In the genomic region with DNA sequence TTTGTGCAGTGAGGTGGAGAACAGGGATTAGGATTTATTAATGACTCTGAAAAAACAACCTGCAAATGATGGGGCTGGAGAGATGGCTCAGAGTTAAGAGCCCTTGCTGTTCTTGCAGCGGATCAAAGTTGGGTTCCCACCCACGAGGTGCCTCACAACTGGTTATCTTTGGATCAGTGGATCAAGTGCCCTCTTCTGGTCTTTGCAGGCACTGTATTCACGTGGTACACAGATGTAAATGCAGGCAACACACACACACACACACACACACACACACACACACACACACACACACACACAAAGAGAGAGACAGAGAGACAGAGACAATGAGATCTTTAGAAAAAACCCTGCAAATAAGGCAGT, we compare ENCODE assay signal across 21 mouse cellular contexts. TPM values are rescaled to one million over a fixed set of nuclear protein-coding genes. Genes with fewer than 3 reads are reported as not detected.
A peak's percentile ranks its signal among the peaks of the same experiment; 100 is the strongest.
DNase-seq lines count a peak whose midpoint lies in the region; ATAC-seq and TF ChIP-seq lines count a peak whose summit lies in the region.
"Had no signal": no experiment of that assay in that cellular context is flagged by ENCODE, and none has a peak within 500 bp of the region (broad histone marks: within the 10 kb centered on the region; RNA-seq: fewer than 3 reads in every experiment).

No protein-coding gene starts in this region.

- 0 out of 2 replicates have a peak, but pooled peaks cover 5% of the 10 kb centered on the region for H3K4me1 ChIP-seq in hindbrain, postnatal 0 days (ENCODE audit: insufficient read depth, low read length)
- no peaks in the 10 kb centered on the region for H3K4me1 ChIP-seq in hindbrain, embryonic 10.5 days (replicated peaks)
- no peaks in the 10 kb centered on the region for H3K4me1 ChIP-seq in neural tube, embryonic 15.5 days
- peaks cover 4% of the 10 kb centered on the region; the same call in 1 of the 2 replicates for H3K4me1 ChIP-seq in midbrain, postnatal 0 days (ENCODE audit: insufficient read depth, low read length)
- H3K4me1 ChIP-seq: limb, embryonic 13.5 days had no signal

- no peak overlapping the region for H3K4me2 ChIP-seq in hindbrain, postnatal 0 days (ENCODE audit: low read depth, low read length)
- no peak overlapping the region for H3K4me2 ChIP-seq in neural tube, embryonic 15.5 days
- no peak overlapping the region for H3K4me2 ChIP-seq in midbrain, postnatal 0 days (ENCODE audit: low read depth, low read length, poor library complexity, severe bottlenecking)
- H3K4me2 ChIP-seq: limb, embryonic 13.5 days had no signal

- TF ChIP-seq CTCF in hindbrain, postnatal 0 days (IDR thresholded peaks at IDR 0.05; ENCODE audit: low read depth), result peak; percentile 35; the same call in 1 of the 2 replicates
- TF ChIP-seq CTCF in midbrain, postnatal 0 days (IDR thresholded peaks at IDR 0.05), result peak; percentile 55
- TF ChIP-seq CTCF in gastrocnemius, adult 2 months (IDR thresholded peaks at IDR 0.05), result no peak

- WGBS in hindbrain, postnatal 0 days, result 33% methylated on average over 3 of the region's 3 CpGs
- 47% methylated on average over 3 of the region's 3 CpGs for WGBS in hindbrain, embryonic 10.5 days
- WGBS in neural tube, embryonic 15.5 days, result 49% methylated on average over 3 of the region's 3 CpGs
- 26% methylated on average over 3 of the region's 3 CpGs for WGBS in midbrain, postnatal 0 days

- no peak overlapping the region for H3K4me3 ChIP-seq in hindbrain, postnatal 0 days (ENCODE audit: low read length)
- no peak overlapping the region for H3K4me3 ChIP-seq in hindbrain, embryonic 10.5 days
- no peak overlapping the region for H3K4me3 ChIP-seq in neural tube, embryonic 15.5 days (replicated peaks)
- no peak overlapping the region for H3K4me3 ChIP-seq in midbrain, postnatal 0 days (ENCODE audit: low read depth, low read length)
- H3K4me3 ChIP-seq in gastrocnemius, adult 2 months, result no peak overlapping the region
- H3K4me3 ChIP-seq: limb, embryonic 13.5 days had no signal

- intact Hi-C loops in gastrocnemius, adult 2 months (cut with DNase I), result no loop called here

- H3K9me3 ChIP-seq in hindbrain, postnatal 0 days (ENCODE audit: low read length), result no peaks in the 10 kb centered on the region
- H3K9me3 ChIP-seq in hindbrain, embryonic 10.5 days, result no peaks in the 10 kb centered on the region
- H3K9me3 ChIP-seq in neural tube, embryonic 15.5 days (replicated peaks), result no peaks in the 10 kb centered on the region
- H3K9me3 ChIP-seq in midbrain, postnatal 0 days (ENCODE audit: low read length), result no peaks in the 10 kb centered on the region
- H3K9me3 ChIP-seq: G1E; limb, embryonic 13.5 days had no signal

- no peak overlapping the region for H3K27ac ChIP-seq in hindbrain, postnatal 0 days
- H3K27ac ChIP-seq in hindbrain, embryonic 10.5 days, result no peak overlapping the region
- H3K27ac ChIP-seq in neural tube, embryonic 15.5 days (replicated peaks), result no peak overlapping the region
- H3K27ac ChIP-seq in midbrain, postnatal 0 days (ENCODE audit: low read depth, low read length), result peak overlapping the region; percentile 32; the same call in 1 of the 2 replicates
- no peak overlapping the region for H3K27ac ChIP-seq in gastrocnemius, adult 2 months
- H3K27ac ChIP-seq: limb, embryonic 13.5 days had no signal

- no peaks in the 10 kb centered on the region for H3K27me3 ChIP-seq in hindbrain, postnatal 0 days (ENCODE audit: insufficient read depth, low read length)
- H3K27me3 ChIP-seq in hindbrain, embryonic 10.5 days (ENCODE audit: insufficient read depth, poor library complexity, severe bottlenecking), result no peaks in the 10 kb centered on the region
- H3K27me3 ChIP-seq in neural tube, embryonic 15.5 days (replicated peaks), result no peaks in the 10 kb centered on the region
- H3K27me3 ChIP-seq in midbrain, postnatal 0 days (ENCODE audit: insufficient read depth, low read length), result no peaks in the 10 kb centered on the region
- H3K27me3 ChIP-seq: limb, embryonic 13.5 days had no signal

- no peak for ATAC-seq in hindbrain, postnatal 0 days
- ATAC-seq in neural tube, embryonic 15.5 days (ENCODE audit: low FRiP score), result peak; percentile 28; the same call in 1 of the 2 replicates
- ATAC-seq in midbrain, postnatal 0 days (ENCODE audit: low FRiP score), result peak; percentile 80

- H3K9ac ChIP-seq in hindbrain, postnatal 0 days (replicated peaks; ENCODE audit: low read length), result no peak overlapping the region
- H3K9ac ChIP-seq in neural tube, embryonic 15.5 days (replicated peaks), result no peak overlapping the region
- no peak overlapping the region for H3K9ac ChIP-seq in midbrain, postnatal 0 days (replicated peaks; ENCODE audit: low read length, poor library complexity, severe bottlenecking)
- H3K9ac ChIP-seq: limb, embryonic 13.5 days had no signal

- peak; percentile 12 for DNase-seq in hindbrain, postnatal 0 days (ENCODE audit: low spot score)
- DNase-seq in hindbrain, embryonic 10.5 days (ENCODE audit: low spot score), result no peak
- no peak for DNase-seq in neural tube, embryonic 10.5 days (ENCODE audit: extremely low spot score, low spot score)
- DNase-seq in NIH3T3 (ENCODE audit: low read depth), result peak; percentile 8
- DNase-seq in midbrain, postnatal 0 days (ENCODE audit: low spot score), result peak; percentile 10
- no peak for DNase-seq in adrenal gland, postnatal 36 days
- DNase-seq in gastrocnemius, adult 2 months, result no peak
- DNase-seq: cerebellum, adult 2 months; heart, postnatal 10 days; lung, adult 18-20 months; thymus, postnatal 14 days had no signal

- H3K36me3 ChIP-seq in hindbrain, postnatal 0 days (ENCODE audit: insufficient read depth, low read length), result no peaks in the 10 kb centered on the region
- H3K36me3 ChIP-seq in hindbrain, embryonic 10.5 days, result no peaks in the 10 kb centered on the region
- no peaks in the 10 kb centered on the region for H3K36me3 ChIP-seq in neural tube, embryonic 15.5 days
- no peaks in the 10 kb centered on the region for H3K36me3 ChIP-seq in midbrain, postnatal 0 days (ENCODE audit: insufficient read depth, low read length)
- H3K36me3 ChIP-seq: G1E; limb, embryonic 13.5 days had no signal

RNA-seq across cellular contexts. Expression of a gene that starts 18.9 kb away (rescaled TPM):
- not detected in 2 replicates for total RNA-seq in hindbrain, postnatal 0 days (2014; rRNA removed)
- 0.10 TPM in 1 of 2 replicates, not detected in the other for polyA plus RNA-seq in hindbrain, postnatal 0 days (2015; fragmentation: Nextera tagmentation; extraction: Ambion mirVana)
- polyA plus RNA-seq in hindbrain, embryonic 10.5 days (2016; fragmentation: Nextera tagmentation; extraction: Ambion mirVana), result 0.07 and 0.17 TPM in 2 replicates
- polyA plus RNA-seq in neural tube, embryonic 15.5 days (2015; fragmentation: Nextera tagmentation; extraction: Ambion mirVana), result 0.47 and 1.1 TPM in 2 replicates
- total RNA-seq in midbrain, postnatal 0 days (2014; rRNA removed), result not detected in 2 replicates
- polyA plus RNA-seq in midbrain, postnatal 0 days (2015; fragmentation: Nextera tagmentation; extraction: Ambion mirVana), result 0.10 TPM in 1 of 2 replicates, not detected in the other
- under 1 TPM in 1 of 2 experiments, not detected in 1; 0.16 TPM for total RNA-seq in adrenal gland, postnatal 36 days (2021)
- total RNA-seq in gastrocnemius, adult 2 months (2021), result not detected
- total RNA-seq: gastrocnemius, adult 8-10 months; heart, adult 8-10 months; heart, postnatal 10 days; left cerebral cortex, adult 18-20 months; megakaryocyte, adult 5-6 weeks had no signal
- polyA plus RNA-seq: cerebellum, adult 2 months; cortical plate, adult 2 months; G1E; intestine, embryonic 14.5 days; neural tube, embryonic 11.5 days had no signal

RNA-seq across cellular contexts. Expression of a gene that starts 28.1 kb away (rescaled TPM):
- total RNA-seq in hindbrain, postnatal 0 days (2014; rRNA removed), result not detected in 2 replicates
- not detected in 2 replicates for polyA plus RNA-seq in hindbrain, postnatal 0 days (2015; fragmentation: Nextera tagmentation; extraction: Ambion mirVana)
- not detected in 2 replicates for polyA plus RNA-seq in hindbrain, embryonic 10.5 days (2016; fragmentation: Nextera tagmentation; extraction: Ambion mirVana)
- not detected in 2 replicates for polyA plus RNA-seq in neural tube, embryonic 15.5 days (2015; fragmentation: Nextera tagmentation; extraction: Ambion mirVana)
- total RNA-seq in midbrain, postnatal 0 days (2014; rRNA removed), result not detected in 2 replicates
- polyA plus RNA-seq in midbrain, postnatal 0 days (2015; fragmentation: Nextera tagmentation; extraction: Ambion mirVana), result not detected in 2 replicates
- total RNA-seq in adrenal gland, postnatal 36 days (2021), result not detected
- total RNA-seq in gastrocnemius, adult 2 months (2021), result not detected
- total RNA-seq: gastrocnemius, adult 8-10 months; heart, adult 8-10 months; heart, postnatal 10 days; left cerebral cortex, adult 18-20 months; megakaryocyte, adult 5-6 weeks had no signal
- polyA plus RNA-seq: cerebellum, adult 2 months; cortical plate, adult 2 months; G1E; intestine, embryonic 14.5 days; limb, embryonic 13.5 days; neural tube, embryonic 11.5 days had no signal

RNA-seq across cellular contexts. Expression of a gene that starts 30.8 kb away (rescaled TPM):
- total RNA-seq in hindbrain, postnatal 0 days (2014; rRNA removed), result 44.5 and 45.6 TPM in 2 replicates
- polyA plus RNA-seq in hindbrain, postnatal 0 days (2015; fragmentation: Nextera tagmentation; extraction: Ambion mirVana), result 82.9 and 87.7 TPM in 2 replicates
- polyA plus RNA-seq in hindbrain, embryonic 10.5 days (2016; fragmentation: Nextera tagmentation; extraction: Ambion mirVana), result 132 and 144 TPM in 2 replicates
- polyA plus RNA-seq in neural tube, embryonic 15.5 days (2015; fragmentation: Nextera tagmentation; extraction: Ambion mirVana), result 87.5 and 94.9 TPM in 2 replicates
- 55.3 and 55.7 TPM in 2 replicates for total RNA-seq in midbrain, postnatal 0 days (2014; rRNA removed)
- polyA plus RNA-seq in midbrain, postnatal 0 days (2015; fragmentation: Nextera tagmentation; extraction: Ambion mirVana), result 91.4 and 94.4 TPM in 2 replicates
- 10 to 100 TPM; 82.0 to 91.9 TPM for total RNA-seq in adrenal gland, postnatal 36 days (2021)
- total RNA-seq in gastrocnemius, adult 2 months (2021), result 10 to 100 TPM; 29.3 to 31.7 TPM

RNA-seq across cellular contexts. Expression of a gene that starts 57.0 kb away (rescaled TPM):
- total RNA-seq in hindbrain, postnatal 0 days (2014; rRNA removed), result 0.58 TPM in 1 of 2 replicates, not detected in the other
- not detected in 2 replicates for polyA plus RNA-seq in hindbrain, postnatal 0 days (2015; fragmentation: Nextera tagmentation; extraction: Ambion mirVana)
- not detected in 2 replicates for polyA plus RNA-seq in hindbrain, embryonic 10.5 days (2016; fragmentation: Nextera tagmentation; extraction: Ambion mirVana)
- polyA plus RNA-seq in neural tube, embryonic 15.5 days (2015; fragmentation: Nextera tagmentation; extraction: Ambion mirVana), result not detected in 2 replicates
- not detected in 2 replicates for total RNA-seq in midbrain, postnatal 0 days (2014; rRNA removed)
- polyA plus RNA-seq in midbrain, postnatal 0 days (2015; fragmentation: Nextera tagmentation; extraction: Ambion mirVana), result 0.11 TPM in 1 of 2 replicates, not detected in the other
- total RNA-seq in adrenal gland, postnatal 36 days (2021), result not detected
- total RNA-seq in gastrocnemius, adult 2 months (2021), result not detected
- total RNA-seq: gastrocnemius, adult 8-10 months; heart, adult 8-10 months; heart, postnatal 10 days; left cerebral cortex, adult 18-20 months; megakaryocyte, adult 5-6 weeks had no signal
- polyA plus RNA-seq: cerebellum, adult 2 months; cortical plate, adult 2 months; G1E; intestine, embryonic 14.5 days; neural tube, embryonic 11.5 days had no signal

Comparison
In these comparisons a context has a peak if more than half of its experiments do, and no peak if none do; other contexts are left out.
1. DNase-seq: peak in hindbrain, postnatal 0 days (single experiment), NIH3T3 (single experiment) and midbrain, postnatal 0 days (single experiment); none in hindbrain, embryonic 10.5 days (single experiment), neural tube, embryonic 10.5 days (single experiment), adrenal gland, postnatal 36 days (0 of 2) and gastrocnemius, adult 2 months (single experiment).